Mouse (Mus musculus): ENCODE measurements at regions not wholly inside any gene's neighbourhood (a gene's known extent, or its start where the extent isn't known, plus 50 kb on each side); places are given as distances from the start of the nearest gene placed in this dataset.
"Not testable (repeated sequence)": the region's sequence is repeated elsewhere in the genome, so short reads cannot be mapped to it uniquely, and the experiment has no call there.

DNA sequence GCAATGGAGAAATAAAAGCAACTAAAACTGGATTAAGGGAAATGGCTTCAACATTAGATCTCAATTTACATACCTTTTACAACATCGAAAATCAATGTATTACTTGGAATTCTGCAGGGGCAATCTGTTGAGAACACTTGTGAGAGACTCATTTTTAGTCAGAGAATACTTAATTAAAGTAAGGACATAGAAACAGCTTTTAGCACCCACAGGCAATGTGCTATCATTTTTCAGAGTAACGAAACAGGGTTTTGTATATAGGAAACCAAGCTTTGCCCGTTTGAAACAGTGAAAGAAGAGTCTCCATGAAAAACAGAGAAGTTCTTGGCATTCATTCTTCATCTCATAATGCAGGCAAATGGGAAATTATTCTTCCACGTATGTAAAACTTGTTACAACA lies 196.4 kb downstream of the Tdrd3 start:
- DNase-seq (ENCODE audit: low spot score), result no peak

DNA sequence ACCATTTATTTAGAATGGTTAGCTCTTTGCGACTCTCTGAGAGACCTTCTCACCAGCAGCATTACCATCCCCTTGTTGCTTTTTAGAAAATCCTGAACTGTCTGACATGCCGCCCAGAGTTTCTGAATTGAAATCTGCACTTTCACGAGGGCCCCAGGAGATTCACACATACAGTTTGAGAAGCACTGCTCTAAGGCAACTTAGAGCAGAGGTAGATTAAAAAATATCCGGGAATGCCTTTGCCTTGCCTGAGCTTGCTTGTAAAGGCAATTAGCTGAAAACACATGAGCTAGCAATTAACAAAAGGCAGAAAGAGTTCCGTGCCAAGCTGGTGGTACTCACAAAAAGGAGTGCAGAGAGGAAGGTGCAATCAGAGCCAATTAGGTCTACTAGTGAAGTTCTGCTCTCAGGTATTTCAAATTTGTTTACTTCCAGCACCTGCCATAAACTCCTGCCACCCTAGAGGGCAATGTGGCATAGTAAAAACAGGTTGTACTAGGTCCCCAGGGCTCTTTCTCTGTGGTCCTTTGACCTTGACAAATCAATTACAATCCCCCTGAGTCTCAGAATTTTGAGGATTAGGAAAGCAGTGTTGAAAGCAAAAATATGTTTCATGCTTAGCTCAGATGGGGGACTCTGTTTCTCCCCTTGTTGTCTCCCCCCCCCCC lies 203.1 kb downstream of the Tdrd3 start:
- no peak for DNase-seq (ENCODE audit: low spot score)

DNA sequence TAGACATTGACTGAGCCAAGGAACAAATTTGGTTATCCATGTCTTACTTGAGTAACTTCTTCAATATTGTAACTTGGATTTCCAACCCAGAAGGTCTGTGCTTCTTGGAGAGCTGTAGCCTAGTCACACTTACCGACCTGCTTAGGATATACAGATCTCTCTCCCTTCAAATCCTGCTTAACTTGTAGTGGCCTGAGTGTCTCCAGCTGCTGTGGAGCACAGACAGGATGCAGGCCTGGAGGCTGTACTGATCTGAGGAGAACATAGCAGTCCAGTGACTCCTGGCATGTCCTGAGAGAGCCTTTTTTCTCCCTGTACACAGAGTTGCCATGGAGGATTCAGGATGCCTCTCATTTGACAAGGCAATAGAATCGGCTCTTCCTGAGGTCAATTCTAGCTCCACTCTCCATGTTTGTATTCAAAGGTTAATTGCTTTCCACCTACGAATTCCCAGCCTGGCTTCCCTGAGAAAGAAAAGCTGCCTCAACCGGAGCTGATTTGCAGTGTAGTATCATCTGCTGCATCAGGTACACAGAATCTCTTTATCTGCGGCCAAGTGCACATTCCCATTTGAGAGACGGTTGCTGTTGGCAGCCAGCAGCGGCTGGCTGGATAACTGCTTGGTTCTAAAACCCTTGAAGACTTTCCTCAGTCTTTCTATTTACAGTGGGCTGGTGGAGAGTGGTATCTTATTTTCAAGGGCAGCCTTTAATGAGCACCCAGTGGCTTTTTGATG lies 214.8 kb downstream of the Tdrd3 start:
- no peak for DNase-seq (ENCODE audit: low spot score)

DNA sequence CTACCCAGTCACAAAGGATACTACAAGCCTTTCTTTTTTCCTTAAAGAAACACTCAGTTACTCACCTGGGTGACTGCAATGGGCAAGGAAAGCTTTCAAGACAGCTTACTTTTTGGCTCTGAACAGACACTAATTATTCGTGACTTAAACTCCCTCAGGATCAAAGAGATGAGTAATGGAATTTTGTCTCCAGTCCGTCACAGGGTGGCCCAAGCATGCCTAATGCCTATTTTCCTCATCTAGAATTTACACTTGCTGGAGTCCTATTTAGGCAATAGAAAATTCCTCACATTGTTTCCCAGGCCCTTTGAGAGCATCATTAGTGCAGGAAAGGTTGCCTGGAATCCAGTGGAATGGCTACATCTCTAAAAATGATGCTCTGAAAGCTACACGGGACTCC lies 218.2 kb downstream of the Tdrd3 start:
- no peak for DNase-seq (ENCODE audit: low spot score)

DNA sequence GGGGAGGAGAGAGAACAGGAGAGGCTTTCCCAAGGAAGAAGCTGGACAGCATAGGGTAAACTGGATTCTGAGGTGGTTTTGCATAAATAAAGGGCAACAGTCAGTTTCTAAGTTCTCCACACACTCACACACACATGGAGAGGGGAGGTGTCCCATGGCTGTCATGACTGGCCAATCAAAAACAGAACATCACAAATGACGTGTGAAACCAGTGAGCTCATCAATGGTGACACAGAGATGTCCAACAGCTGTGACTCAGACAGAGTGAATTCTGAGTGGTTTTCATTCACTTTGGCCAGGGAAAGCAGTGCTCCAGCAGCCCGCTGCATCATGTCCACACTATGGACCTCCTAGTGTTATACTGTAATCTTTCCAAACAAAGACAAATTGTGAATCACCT lies 220.7 kb downstream of the Tdrd3 start:
- DNase-seq (ENCODE audit: low spot score), result no peak

DNA sequence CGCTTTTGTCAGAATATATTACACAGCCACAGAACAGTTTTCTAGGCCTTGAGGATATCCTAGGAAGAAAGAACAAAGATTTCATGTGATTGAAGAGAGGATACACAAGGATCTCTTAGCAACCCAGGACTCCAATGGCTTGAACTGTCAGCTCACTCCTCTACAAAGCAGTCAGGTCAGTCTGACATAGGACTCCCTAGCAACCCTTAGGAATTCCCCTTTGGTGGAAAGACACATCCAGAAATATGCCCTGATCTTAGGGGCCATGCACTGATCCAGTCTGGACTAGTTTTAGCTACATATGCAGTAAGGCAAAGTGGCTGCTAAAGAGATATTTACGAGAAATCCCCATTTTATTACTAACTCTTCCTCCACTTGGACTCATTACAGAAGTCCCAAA lies 251.5 kb downstream of the Tdrd3 start:
- no peak for DNase-seq (ENCODE audit: low spot score)

DNA sequence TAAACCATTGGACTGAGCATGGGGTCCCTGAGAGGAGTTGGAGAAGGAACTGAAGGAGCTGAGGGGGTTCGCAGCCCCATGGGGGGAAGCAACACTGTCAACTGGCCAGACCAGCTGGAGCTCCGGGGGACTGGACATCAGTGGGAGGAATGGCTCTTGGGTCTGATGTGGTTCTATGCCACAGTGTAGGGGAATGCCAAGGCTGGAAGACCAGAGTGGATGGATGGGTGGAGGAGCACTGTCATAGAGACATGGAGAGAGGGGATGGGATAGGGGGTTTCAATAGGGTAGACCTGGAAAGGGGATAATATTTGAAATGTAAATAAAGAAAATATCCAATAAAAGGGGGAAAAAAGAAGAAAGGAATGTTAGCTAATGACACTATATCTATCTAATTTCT lies 253.1 kb downstream of the Tdrd3 start:
- no peak for DNase-seq (ENCODE audit: low spot score)

DNA sequence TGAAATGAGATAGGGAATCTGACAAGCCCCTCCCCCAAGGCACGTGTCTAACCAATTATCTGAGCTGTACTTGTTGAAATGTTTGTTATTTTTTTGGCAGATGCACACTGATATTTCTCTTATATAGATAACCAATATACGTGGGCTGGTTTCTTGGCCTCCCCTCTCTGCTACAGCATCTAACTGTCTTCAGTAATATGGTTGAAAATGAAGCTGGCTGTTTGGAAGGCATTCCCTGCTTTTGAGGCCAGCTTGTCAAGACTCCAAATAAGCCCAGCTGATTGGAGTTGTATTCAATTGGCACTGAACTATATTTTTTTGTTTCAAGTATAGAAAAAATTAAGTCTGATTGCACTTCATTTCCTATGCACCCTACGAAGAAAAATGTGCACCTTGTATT lies 264.3 kb downstream of the Tdrd3 start:
- no peak for DNase-seq (ENCODE audit: low spot score)

DNA sequence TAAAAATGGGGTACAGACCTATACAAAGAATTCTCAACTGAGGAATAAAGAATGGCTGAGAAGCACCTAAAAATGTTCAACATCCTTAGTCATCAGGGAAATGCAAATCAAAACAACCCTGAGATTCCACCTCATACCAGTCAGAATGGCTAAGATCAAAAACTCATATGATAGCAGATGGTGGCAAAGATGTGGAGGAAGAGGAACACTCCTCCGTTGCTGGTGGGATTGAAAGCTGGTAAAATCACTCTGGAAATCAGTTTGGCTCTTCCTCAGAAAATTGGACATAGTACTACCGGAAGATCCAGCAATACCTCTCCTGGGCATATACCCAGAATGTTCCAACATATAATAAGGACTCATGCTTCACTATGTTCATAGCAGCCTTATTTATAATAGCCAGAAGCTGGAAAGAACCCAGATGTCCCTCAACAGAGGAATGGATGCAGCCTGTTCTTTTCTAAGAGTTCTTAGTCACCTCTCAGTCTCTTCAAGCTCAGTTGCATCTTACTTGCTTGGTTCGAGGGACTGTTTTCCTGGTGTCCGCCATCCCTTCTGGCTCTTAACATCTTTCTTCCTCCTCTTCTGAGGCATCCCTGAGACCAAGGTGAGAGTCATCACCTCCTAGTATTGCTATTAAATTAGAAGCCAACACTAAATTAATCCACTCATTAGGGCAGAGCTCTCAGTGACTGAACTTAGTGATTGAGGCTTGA lies 266.8 kb downstream of the Tdrd3 start:
- not testable (repeated sequence) for DNase-seq (ENCODE audit: low spot score)

DNA sequence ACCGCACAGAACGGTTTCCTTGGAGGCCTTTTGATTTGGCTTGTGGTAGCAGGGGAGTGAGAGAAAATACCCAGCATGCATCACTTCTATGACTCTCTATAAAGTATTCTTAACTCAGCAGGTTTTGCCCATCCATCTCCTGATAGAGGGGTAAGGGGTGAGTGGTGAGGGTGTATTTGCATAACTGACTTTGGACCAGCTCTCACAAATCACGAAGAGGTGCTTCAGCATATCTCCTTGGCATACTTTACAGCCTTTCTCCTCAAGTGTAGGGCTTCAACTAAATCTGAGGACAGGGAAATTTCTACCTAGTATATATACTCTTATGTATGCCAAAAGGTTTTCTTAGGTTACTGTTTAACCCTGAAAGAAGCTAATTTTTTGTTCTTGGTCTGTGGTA lies 273.4 kb downstream of the Tdrd3 start:
- no peak for DNase-seq (ENCODE audit: low spot score)

DNA sequence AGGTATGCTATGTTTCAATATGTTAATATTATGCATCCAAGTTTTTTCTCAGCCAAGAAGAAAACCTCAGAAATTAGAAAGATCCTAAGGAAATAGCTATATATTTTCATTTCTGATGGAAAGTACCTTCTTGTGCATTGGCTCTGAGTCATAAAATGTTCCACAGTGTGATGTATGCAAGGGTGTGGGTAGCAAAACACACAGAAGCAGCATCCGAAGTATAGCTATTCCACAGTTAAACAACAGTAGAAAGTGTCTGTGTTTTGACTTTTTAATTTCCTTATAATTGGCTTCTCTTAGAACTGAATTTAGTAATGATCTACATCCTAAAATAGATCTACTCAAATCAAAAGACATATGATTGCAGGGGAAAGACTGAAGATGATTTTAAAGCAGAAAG lies 320.0 kb downstream of the Tdrd3 start:
- no peak for DNase-seq (ENCODE audit: low spot score)

DNA sequence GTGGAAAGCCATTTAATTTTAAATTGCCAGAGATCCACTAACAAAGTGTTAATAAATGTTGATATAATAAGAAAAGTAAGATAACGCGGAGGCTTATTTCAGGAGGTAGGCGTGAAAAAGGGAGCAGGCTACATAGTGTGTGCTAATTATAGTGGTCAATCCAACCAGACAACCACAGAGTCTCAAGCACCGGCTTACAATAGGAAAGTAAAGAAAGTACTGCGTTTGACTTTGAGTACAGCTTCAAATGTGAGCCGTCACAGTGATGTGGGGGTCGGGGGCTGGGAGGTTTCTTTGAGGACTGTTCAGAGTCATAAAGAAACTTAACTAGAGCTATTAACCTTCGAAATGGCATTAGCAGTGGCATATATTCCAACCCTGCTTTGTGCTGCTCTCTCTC lies 329.1 kb downstream of the Tdrd3 start:
- no peak for DNase-seq (ENCODE audit: low spot score)

DNA sequence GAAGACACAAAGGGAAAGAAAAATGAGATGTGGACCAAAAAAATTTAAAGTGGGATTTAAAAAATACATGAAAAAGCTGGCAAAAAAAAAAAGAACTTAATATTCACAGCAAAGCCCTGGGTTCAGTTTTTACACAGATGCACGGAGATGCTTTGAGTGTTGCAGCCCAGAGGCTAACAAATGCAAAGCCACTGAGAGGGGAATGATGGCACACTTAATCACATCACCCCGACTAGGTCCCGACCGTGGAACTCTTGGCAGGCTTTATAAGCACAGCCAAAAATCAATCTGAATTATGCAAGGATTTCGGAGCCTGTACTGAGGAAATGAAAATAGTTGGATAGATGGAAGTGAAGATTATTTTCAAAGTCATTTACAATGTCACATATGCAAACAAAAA lies 329.6 kb downstream of the Tdrd3 start:
- DNase-seq (ENCODE audit: low spot score), result no peak

DNA sequence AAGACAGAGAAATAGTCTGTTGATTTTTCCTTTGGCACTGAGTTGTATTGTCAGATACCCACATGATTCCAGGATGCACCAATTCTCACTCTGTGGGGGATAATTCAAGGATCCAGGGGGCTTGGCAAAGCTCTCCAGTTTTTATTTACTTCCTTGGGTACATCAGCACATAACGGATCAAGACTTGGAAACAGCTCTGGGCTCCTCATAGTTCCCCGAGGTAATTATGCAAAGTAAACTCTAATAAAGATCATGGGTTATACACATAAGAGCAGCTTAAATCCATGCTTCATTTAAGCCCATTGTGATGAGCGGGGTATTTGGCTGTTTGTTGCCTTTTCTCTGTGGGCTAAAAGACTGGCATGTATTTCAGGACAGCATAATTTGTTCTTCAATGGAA lies 332.6 kb downstream of the Tdrd3 start:
- DNase-seq (ENCODE audit: low spot score), result no peak

DNA sequence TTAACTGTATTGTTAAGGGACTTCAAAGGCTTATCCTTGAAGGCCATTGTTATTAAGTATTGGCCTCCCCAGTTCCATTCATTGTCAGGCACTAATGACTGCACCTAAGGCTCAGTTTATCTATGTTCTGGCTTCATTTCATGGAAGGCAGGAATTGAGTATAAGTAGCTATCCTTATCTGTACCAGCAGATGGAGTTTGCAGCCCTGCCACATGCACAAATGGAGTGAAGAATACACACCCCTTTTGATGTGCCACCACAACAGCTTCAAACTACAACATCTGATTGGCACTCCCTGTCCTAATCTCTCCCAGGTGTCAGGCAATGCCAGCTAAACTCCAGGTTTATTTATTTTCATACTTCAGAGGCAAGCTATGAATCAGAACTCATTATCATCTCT lies 333.3 kb downstream of the Tdrd3 start:
- no peak for DNase-seq (ENCODE audit: low spot score)

DNA sequence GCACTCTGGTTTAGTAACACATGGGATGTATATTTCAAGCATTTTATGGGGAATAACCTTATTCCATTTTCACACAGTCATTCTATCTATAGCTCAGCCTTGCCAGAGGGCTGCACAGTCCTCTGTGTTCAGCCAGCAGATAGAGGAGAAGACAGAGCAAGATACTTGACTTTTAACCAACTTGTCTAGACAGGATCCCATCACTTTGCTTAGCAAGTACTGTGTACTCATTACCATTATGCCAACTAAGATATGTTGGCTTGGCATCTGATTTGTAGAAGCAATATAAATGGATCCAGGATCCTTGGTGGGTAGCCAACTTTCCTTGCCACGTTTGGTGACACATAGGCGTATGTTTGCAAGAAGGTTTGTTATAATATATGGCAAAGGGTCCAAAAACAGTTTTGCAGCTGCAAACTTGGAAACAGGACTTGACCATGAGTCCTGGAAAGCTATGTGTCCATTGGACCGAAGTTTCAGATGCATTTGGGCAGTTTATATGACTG lies 334.3 kb downstream of the Tdrd3 start:
- DNase-seq (ENCODE audit: low spot score), result no peak

DNA sequence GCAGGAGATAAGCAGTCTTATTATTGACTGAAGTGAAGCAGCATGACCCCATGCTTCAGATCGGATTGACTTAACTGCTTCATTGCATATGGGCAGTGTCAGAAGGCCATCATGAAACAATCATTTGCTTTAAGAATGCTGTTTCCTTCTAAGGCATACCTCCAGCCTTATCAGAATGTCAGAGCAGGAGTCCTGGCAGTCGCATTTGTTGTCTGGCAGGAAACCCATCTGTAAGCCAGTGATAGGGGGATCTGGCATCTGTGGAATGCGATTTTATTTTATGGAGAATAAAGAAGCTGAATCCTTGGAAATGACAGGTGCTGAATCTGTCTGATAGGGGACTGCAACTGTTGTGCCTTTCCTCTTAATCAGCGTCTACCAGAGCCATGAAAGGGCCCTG lies 338.3 kb downstream of the Tdrd3 start:
- DNase-seq (ENCODE audit: low spot score), result no peak

DNA sequence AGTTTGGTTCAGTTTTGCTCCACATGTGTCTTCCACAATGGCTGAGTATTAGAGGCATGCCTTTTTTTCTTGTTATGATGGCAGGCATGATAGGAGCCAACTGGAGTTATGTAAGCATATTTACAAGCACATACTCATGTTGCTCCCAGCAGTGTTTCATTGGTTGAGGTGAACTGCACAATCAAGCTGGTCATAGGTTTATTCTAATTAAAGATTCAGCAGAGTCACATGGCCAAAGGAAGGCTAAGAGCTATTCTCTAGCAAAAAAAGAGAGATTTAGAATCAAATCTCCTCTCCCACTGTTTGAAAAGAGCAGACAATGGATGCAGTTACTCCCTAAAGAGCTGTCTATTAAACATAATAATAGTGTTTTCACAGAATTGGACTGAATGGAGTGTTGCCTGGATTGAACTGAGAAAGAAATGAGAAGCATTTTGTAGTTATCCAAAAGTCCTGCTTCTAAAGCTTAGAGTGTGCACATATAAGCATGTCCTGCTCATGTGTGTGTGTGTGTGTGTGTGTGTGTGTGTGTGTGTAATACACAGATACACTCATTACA lies 359.0 kb downstream of the Tdrd3 start:
- no peak for DNase-seq (ENCODE audit: low spot score)

DNA sequence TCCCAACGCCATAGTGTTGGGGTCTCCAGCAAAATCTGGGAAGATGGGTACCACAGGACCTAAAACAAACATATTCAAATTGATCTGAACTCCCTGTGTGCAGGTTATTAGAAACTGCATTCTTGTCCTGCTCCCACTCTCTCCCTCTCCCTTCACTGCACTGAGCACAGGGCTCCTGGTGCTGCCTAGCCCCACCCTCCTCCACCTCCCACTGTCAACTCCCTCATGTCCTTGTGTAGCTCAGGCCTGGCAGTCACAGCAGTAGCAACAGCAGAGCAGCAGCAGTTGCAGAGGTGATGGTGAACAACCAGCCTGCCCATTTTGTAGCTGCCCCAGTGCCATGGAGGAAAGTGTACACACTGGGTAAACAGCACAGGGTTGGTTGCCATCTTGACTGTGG lies 383.4 kb downstream of the Tdrd3 start:
- DNase-seq (ENCODE audit: low spot score), result no peak

DNA sequence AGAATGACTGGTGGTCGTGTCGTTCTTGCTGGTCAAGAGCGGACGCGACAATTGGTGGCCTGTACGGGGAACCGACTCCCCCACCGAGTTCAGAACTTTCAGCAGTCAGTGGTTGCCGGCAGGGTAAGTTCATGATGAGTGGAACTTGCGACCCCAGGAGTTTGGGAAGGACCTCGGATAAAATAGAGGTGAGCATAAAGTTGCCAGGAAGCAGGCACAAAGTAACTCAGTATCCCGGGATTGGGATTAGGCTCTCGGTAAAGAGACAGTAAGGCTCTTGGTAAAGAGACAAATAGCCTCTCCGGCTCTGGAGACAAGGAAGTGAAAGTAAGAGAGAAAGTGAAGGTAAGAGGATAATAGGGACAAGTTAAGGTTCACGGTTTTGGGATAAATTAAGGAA lies 393.2 kb downstream of the Tdrd3 start:
- peak; percentile 13 for DNase-seq (ENCODE audit: low spot score)

DNA sequence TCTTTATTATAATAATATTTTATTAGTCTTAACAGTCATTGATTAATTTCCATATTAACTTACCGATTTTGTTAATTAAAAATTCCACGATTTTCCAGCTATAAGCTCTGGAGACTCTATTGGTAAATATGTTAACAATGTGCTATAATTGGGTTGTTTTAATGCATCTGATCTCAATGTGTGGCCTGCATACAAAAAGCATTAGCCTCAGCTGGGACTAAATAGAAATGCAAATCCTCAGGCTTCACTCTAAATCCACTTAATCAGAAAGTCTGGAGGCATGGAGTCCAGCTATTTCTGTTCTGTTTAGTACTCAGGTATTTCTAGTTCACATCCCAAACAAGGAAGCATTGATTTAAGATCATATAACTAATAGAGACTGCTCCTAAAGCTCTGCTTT lies 427.7 kb downstream of the Tdrd3 start:
- no peak for DNase-seq (ENCODE audit: low spot score)

DNA sequence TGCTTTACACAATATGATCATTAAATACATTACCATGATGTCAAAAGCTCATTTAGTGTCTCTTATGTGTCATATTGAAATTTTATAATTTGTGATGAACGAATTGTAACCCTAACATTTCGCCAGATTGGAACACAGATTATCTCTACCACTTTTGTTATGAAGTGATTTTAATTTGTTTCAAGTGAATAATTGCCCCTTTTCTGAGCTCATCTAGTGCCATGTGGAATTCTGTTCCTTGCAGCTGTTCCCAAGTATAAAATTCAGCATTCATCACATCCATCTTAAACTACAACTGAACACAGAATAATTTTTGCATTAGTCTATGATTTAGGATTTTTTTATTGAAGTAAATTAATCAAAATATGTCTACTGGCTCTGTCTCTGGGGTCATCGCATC lies 445.0 kb downstream of the Tdrd3 start:
- no peak for DNase-seq (ENCODE audit: low spot score)
